Mouse (Mus musculus): ENCODE results near the gene Zfp746.
A peak's percentile ranks its signal among the peaks of the same experiment; 100 is the strongest.

Gene Zfp746

DNA sequence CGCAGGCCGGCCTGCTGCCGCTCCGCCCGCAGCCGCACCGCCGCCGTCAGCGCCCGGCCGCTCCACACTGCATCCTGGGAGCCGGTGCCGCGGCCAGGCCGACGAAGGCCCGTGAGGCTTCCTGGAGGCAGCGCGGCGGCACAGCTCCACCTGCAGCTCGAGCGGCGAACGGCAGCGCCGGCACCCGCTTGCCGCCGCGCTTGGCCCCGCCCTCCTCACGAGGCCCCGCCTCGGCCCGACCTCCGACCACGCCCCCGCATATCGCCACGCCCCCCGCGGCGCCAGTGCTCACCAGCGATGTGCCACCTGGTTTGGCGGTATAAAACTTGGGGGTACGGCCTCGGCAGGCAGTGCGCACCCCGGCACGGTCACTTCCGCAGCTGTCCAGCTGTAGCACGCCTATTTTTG lies at the start of gene Zfp746:
TSS of gene Zfp746 (minus strand) at position 123 of the 408 bp plus-strand sequence.
- peak; percentile 92 for DNase-seq (ENCODE audit: extremely low spot score, low spot score)

DNA sequence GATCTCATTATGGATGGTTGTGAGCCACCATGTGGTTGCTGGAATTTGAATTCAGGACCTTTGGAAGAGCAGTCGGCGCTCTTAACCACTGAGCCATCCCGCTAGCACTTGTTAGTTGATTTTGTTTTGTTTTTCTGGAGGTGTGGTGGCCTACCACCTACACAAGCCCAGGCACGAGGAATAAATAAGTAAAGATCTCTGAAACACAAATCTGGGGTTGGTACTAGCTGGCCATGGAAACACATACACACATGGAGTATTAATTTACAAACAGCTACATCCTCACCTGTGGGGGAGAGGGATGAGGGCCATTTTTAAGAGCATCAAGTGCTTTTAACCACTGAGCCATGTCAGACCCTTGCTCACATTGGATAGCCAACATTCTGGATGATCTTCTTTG lies 34.7 kb upstream of the Zfp746 start:
- DNase-seq (ENCODE audit: extremely low spot score, low spot score): peak; percentile 60

DNA sequence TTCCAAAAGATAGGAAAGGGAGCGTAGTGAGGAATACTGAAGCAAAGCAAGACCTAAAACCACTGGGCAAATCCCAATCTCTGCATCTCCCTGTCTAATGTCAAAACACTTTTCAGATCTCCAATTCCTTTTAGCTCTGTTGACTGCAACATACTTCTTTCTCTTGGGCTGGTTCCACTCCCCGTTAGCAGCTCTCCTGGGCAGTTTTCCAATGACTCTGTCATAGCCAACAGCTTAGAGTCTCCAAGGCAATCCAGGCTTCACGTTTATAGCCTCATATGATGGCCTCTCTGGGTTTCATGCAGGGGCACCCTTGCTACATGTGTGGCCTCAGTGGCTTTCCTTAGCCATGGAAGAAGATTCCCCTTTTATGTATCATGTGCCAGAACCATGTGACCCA lies 29.6 kb upstream of the Zfp746 start:
- DNase-seq (ENCODE audit: extremely low spot score, low spot score): no peak

DNA sequence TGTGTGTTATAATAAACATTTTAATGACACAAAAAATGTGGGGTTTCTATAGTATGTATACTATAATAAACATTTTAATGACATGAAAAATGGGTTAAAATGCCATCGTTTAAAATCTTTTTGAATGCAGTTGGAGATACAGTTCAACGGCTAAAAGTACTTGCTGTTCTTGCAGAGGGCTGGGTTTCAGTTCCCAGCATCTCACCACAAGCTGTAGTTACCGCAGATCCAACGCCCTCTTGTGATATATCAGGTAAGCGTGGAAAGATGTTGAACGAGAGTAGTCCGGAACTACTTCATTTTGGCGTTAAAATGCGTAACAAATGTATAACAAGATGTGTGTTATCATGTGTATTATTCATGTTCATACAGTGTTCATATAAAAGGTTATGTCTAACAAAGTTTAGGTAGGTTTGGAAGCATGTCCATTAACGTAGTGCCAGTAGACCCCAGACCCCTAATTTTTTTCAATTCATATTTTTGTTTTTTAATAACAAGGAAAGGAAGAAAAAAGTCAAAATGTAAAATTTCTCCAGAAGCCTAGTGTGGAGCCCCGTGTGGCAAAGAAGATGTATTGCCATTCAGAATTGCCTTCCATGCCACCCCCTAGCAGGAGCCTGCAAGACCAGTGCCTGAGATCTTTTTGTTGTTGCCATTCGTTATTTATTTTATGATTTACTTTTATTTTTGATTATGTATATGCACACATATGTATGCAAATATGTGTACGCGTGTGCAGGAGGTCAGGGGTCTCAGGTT lies 743 bp upstream of the Zfp746 start:
- DNase-seq (ENCODE audit: extremely low spot score, low spot score): no peak

DNA sequence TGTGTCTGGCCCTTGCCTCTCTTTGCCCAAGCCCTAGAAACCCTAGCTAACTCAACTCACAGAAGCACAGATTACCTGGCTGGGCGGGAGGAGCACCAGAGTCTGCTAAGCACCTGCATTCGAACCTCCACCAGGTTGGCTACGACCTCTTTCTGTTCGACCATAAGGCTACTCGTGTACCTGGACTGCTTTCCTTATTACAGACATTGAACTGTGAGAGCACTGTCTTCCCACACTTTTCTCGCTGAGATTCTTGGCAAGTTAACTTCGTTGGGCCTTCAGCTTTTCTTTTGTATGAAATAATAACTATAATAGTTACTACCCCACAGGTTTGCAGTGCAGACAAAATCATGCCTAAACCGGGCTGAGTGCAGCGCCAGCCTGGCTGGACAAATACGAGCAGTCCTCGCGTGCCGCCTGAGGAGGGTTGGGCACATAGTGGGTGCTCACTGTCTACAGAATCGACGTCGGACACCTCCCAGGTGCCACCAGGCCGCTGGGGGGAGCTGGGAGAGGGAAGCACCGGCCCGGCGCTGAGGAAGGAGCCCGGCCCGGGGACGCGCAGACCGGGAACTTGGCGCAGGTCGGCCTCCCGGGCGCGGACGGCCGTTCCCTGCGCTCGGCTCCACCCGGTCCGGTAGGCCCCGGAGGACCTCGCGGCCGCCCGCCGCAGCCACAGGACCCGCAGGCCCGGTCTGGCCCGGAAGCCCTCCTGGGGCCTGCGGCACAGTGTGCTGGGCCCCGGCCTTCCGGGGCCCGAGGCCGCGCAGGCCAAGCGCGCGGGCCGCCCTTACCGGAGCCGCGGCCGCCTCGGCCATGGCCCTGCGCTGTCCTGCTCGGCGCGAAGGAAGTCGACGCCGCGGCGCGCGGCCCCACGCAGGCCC lies 630 bp downstream of the Zfp746 start:
- DNase-seq (ENCODE audit: extremely low spot score, low spot score): peak; percentile 69

DNA sequence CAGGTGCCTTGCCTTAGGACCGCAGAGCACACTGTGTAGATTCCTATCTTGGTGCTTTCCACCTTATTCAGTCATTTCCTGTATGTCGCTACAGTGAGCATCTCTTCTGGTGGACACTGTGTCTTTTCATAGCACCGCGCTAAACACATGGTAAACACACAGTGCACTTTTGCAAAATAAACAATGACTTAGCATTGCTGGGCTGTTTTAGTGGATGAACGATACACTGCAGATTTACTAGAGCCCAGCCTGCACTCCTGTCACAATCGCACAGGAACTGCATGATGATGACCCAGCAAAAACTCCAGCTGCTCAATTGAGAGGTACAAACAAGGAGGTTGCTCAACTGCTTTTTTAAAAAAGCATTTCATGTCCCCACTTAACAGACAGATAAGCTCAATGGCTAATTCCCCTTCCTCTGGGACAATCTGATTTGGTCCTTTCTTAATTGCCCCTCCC lies 2.6 kb downstream of the Zfp746 start:
- DNase-seq (ENCODE audit: extremely low spot score, low spot score): no peak

DNA sequence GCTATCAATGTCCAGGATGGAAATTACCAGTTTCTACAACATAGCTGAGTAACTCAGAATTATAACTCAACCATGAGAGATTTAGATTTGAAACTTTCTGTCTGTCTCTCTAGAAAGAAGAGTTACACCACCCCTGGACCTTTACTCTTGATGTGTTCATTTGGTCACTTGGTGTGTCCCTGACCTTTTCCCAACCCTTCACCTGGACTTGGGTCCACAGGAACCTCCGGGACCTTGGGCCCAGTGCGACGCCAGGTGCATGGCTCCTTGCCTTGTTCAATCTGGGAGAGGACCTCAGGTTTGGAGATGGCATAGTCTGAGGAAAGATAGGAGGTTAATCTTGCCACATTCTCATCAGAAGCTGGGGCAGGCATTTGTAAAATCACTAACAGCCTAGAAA lies 4.4 kb downstream of the Zfp746 start:
- DNase-seq (ENCODE audit: extremely low spot score, low spot score): no peak

DNA sequence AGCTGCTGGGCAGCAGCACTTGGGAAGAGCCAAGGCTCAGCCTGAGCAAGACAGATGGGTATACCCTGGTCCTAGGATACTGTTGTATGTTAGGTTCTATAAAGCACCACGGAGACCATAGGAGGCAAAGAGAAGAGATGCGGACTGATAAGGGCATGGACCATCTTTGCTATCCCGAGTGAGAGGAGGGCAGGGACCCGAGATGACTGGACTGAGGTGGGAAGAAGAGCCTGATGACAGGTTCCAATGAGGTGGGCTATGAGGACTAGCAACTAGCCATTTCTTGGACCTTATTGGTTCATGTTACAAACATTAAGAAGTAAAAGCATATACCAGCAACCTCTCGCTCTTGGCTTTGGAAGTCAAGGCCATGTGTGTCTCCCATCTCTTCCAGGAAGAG lies 5.4 kb downstream of the Zfp746 start:
- DNase-seq (ENCODE audit: extremely low spot score, low spot score): no peak

DNA sequence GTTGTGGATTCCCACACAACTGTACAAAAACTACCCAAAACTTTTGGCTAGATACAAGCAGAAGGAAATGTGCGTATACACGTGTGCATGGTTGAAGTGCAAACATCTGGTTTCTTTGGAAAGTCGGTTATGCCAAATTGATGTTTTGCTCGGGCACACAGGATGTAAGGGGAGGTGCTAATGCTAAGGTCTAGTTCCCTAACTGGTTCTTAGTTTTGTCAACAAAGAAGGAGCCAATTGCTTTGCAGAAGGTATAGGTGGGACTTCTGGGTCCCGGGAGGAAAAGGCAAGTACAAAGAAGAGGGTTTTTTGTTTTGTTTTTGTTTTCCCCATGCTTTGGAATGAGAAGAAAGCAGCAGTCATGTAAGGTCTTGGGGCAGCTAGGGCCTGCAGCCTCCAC lies 13.1 kb downstream of the Zfp746 start:
- DNase-seq (ENCODE audit: extremely low spot score, low spot score): no peak

DNA sequence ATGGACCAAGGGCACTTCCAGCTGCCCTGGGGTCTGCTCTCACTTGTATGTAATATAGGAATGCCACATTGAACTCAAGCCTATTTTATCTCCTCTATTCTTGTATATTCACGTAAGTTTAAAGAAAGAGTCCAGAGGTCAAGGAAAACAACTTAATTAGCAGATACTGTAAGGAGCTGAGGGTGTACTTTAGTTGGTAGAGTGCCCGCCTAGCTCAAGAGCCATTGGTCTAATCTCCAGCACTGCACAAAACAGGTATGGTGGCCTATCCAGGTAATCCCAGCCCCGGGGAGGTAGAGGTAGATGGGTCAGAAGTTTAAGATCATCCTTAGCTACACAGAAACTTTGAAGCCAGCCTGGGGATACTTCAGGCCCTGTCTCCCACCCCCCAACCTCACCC lies 18.9 kb downstream of the Zfp746 start:
- DNase-seq (ENCODE audit: extremely low spot score, low spot score): no peak

DNA sequence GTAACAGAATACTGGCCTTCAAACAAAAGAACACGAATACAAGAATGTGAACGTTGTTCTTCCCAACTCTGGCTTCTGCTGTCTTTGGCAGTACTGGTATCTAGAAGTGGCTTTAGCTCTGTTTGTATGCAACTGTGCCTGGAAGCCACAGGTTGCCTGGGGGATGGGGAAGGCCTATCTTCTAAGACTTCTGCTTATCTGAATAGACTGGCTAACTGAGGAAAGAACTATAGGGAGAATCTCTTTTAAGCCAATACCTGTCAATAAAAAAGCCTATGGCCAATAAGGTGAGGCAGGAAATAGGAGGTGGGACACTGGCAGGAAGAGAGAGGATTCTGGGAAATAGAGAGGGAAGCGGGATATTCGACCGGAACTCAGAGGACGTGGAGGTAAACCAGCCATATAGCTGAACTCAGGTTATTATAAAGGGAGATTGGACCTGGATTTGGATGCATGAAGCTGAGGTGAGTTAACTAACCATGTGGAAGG lies 20.8 kb downstream of the Zfp746 start:
- no peak for DNase-seq (ENCODE audit: extremely low spot score, low spot score)

DNA sequence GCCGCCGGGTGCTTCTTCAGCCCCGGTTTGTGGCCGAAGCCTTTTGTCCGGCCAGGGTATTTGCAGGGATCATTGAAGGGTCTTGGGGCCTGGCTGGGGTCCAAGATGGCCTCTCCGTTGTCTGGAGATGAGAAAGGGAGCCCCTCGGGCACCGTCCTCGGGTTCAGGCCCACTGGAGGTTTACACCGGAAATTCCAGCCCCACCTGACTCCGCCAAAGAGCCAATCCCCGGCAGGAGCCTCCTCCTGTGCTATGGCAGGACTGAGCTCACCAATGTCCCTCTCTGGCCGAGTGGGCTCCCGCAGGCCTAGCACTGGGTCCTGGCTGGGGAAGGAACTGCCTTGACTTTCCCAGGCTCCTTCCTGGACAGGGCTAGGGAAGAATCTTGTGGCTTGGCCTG lies 21.9 kb downstream of the Zfp746 start:
- no peak for DNase-seq (ENCODE audit: extremely low spot score, low spot score)

DNA sequence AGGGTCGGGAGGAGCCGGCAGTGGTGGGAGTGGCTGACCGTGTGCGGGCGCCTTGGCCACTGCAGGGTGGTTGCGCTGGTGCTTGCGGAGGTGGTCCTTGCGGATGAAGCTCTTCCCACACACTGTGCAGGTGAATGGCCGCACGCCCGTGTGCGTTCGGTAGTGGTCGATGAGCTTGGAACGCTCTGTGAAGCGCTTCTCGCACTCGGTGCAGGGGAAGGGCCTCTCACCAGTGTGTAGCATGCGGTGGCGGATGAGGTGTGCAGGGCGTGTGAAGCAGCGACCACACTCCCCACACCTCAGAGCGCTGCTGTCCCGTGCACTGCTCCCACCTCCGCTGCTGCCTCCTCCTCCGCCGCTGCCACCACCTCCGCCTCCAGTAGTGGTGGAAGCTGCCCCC lies 22.5 kb downstream of the Zfp746 start:
- no peak for DNase-seq (ENCODE audit: extremely low spot score, low spot score)

DNA sequence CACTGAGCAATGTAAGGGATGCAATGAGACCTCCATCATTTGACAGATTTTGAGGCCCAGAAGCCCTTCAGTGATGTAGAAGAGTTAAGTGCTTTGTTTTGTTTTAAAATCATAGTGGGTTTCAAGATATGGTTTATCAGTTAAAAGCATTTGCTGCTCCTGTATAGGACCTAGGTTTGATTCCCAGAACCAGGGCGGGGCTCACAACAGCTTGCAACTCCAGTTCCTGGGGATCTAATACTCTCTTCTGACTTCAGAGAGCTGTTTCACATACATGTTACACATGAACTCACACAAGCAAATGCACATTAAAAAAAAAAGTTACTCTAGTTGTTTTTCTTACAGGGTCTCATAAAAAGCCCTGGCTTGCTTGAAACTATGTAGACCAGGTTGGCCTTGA lies 25.5 kb downstream of the Zfp746 start:
- DNase-seq (ENCODE audit: extremely low spot score, low spot score): no peak

DNA sequence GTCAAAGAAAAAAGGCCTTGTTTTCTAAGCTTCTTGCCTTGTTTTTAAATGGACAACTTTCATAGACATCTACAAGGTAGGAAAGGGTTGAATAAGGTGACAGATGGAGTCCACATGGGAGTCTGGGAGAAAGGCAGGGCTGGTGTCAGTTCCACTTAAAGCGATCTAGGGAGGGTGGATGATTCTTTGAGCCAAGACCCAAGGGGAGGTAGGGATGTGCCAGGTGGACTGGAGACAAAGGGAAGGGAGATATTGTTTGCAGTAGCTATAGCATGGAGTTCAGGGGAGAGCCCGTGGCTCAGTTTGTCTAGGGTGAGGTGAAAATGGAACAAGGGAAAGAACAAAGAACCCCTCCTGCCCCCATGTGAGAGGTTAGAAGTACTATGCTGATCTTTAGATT lies 26.0 kb downstream of the Zfp746 start:
- no peak for DNase-seq (ENCODE audit: extremely low spot score, low spot score)

DNA sequence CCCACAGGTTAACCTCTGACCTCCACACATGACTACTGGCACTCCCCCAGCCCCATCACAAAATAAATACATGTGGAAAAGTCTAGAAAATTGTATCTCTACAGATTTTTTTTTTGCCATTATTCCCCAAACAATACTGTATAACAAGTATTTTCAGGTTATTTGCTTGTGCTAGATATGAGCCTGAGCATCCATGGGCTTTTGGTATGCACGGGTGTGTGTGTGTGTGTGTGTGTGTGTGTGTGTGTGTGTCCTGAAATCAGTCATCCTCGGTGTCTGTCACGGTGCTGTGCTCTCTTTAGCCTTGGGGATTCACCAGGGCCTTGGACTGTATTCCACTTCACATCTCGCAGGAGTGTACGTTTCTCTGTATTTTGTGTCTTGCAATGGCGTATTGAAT lies 34.3 kb downstream of the Zfp746 start:
- DNase-seq (ENCODE audit: extremely low spot score, low spot score): no peak

DNA sequence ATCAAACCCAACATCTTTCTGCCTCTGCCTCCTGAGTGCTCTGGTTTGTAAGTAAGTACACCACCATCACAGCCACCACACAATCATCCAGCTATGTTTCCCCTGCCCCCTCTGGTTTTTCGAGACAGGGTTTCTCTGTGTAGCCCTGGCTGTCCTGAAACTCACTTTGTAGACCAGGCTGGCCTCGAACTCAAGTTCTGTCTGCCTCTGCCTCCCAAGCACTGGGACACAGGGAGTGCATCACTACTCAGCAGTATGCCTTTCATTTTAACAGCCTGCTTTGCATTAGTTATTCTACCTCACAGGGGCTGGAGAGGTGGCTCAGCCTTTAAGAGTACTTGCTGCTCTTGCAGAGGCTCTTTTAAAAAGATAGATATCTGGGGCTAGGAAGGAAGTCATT lies 34.7 kb downstream of the Zfp746 start:
- DNase-seq (ENCODE audit: extremely low spot score, low spot score): no peak

DNA sequence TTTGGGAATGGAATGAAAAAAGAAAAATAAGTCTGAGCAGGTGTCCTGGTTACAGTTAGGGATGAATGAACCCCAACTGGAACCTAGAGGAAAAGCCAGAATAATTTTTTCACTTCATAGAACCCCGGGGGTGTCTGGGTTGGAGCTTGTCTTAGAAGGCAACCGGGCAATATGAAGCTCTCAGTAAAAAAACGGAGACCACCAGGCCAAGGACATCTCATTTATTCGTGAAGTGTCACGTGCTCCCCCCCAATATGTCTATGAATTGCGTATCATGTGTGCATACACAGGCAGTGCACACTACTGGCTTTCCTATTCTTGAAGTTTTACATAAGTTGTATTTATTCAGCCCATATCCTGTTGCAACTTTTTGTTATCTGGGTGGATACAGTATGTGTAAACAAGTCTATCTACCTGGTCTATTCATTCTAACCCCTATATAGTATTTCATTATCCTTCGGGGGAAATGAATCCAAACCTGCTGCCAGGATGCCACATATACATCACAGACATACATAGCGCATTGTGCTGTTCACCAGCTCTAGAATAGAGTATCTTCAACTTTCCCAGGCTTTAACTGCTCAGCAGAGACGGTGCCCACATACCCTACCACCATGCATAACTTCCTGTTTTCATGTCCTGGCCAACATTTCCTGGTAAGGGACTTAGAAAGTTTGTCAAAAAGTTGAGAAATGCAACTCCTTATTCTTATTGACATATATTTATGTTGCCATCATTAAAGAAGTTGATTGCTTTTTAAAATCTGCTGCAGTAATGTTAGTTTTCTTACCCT lies 36.9 kb downstream of the Zfp746 start:
- no peak for DNase-seq (ENCODE audit: extremely low spot score, low spot score)

DNA sequence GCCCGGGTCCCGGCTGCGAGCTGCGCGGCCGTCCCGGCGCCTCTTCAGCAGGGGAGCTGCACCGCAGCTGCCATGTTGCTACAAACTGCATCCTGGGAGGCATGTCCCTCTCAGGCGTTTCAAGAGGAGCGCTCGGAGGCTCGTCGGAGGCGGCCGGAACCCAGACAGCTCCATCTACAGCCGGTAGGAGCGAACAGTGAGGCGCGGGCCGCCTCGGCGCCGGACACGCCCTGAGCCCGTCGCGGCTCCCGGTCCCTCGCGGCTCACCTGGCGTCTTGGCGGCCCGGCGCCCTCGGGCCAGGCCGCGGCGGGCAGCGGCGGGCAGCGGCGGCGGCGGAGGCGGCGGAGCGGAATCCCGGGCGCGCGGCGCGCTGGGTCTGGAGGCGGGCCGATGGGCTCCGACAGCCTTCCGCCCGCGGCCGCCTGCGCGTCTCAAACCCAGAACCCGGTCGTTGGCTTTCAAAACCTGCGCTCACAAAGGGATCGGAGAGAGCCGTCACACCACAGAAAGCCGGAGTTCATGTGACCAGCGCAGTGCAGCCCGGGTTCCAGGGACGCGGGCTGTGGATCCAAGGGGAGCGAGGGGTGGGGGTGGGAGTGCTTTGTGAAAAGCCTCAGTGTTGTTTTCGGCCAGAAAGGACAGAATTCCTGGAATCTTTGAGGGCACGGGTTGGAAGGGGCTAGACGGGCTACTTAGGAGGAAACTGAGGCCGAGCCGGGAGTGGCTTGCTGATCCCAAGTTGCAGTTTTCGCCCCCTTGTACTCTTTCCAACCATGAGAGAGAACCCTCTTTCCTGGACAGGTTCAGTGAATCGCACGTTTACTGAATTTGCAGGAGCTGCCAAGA lies 37.7 kb downstream of the Zfp746 start, which contains the start of gene Zfp777:
TSS of gene Zfp777 (minus strand) at position 486 of the 847 bp plus-strand sequence.
- peak; percentile 86 for DNase-seq (ENCODE audit: extremely low spot score, low spot score)

Measured in neural tube, embryonic 10.5 days (tissue).